Comparison of ENCODE assay signal across 10 mouse cellular contexts in genomic region chr17:29325831-29326230, GRCm38 (mm10). TPM values are rescaled to one million over a fixed set of nuclear protein-coding genes. Genes with fewer than 3 reads are reported as not detected.
A peak's percentile ranks its signal among the peaks of the same experiment; 100 is the strongest.
DNase-seq lines count a peak whose midpoint lies in the region; ATAC-seq and TF ChIP-seq lines count a peak whose summit lies in the region.
"Had no signal": no experiment of that assay in that cellular context is flagged by ENCODE, and none has a peak within 500 bp of the region (broad histone marks: within the 10 kb centered on the region; RNA-seq: fewer than 3 reads in every experiment).

No protein-coding gene starts in this region.

- TF ChIP-seq CTCF in intestine, postnatal 0 days (IDR thresholded peaks at IDR 0.05; ENCODE audit: low read depth): no peak

- no peak overlapping the region for H3K27ac ChIP-seq in intestine, embryonic 15.5 days
- H3K27ac ChIP-seq in intestine, postnatal 0 days (ENCODE audit: low read depth, low read length): no peak overlapping the region
- H3K27ac ChIP-seq in embryonic facial prominence, embryonic 14.5 days (replicated peaks; ENCODE audit: low read depth, low read length): no peak overlapping the region
- no peak overlapping the region; the same call in 1 of the 2 replicates for H3K27ac ChIP-seq in hindbrain, embryonic 16.5 days (ENCODE audit: low read depth, low read length)
- peak overlapping the region; percentile 75 for H3K27ac ChIP-seq in midbrain, embryonic 15.5 days

- peaks cover 15% of the 10 kb centered on the region; the same call in 1 of the 2 replicates for H3K4me1 ChIP-seq in intestine, embryonic 15.5 days (replicated peaks)
- H3K4me1 ChIP-seq in intestine, postnatal 0 days (replicated peaks; ENCODE audit: control insufficient read depth, insufficient read depth, low read length): no peaks in the 10 kb centered on the region
- peaks cover 18% of the 10 kb centered on the region for H3K4me1 ChIP-seq in embryonic facial prominence, embryonic 14.5 days (ENCODE audit: control insufficient read depth, insufficient read depth, low read length)
- peaks cover 19% of the 10 kb centered on the region for H3K4me1 ChIP-seq in hindbrain, embryonic 16.5 days (ENCODE audit: control insufficient read depth, insufficient read depth, low read depth, low read length)
- peaks cover 34% of the 10 kb centered on the region for H3K4me1 ChIP-seq in midbrain, embryonic 15.5 days

- no peak for ATAC-seq in intestine, embryonic 15.5 days
- ATAC-seq in intestine, postnatal 0 days: no peak
- ATAC-seq in embryonic facial prominence, embryonic 14.5 days (ENCODE audit: low read depth): no peak
- ATAC-seq in hindbrain, embryonic 16.5 days: no peak
- no peak for ATAC-seq in midbrain, embryonic 15.5 days (replicated peaks)

- H3K9ac ChIP-seq in intestine, embryonic 15.5 days: 0 out of 2 replicates have a peak overlapping the region, but pooled peaks have one; percentile 2
- no peak overlapping the region for H3K9ac ChIP-seq in intestine, postnatal 0 days (ENCODE audit: low read depth, low read length)
- H3K9ac ChIP-seq in embryonic facial prominence, embryonic 14.5 days (ENCODE audit: low read depth, low read length): peak overlapping the region; percentile 48
- H3K9ac ChIP-seq in hindbrain, embryonic 16.5 days (ENCODE audit: low read depth, low read length): peak overlapping the region; percentile 57
- no peak overlapping the region for H3K9ac ChIP-seq in midbrain, embryonic 15.5 days

- H3K4me2 ChIP-seq in intestine, embryonic 15.5 days (replicated peaks): peak overlapping the region; percentile 53; the same call in 1 of the 2 replicates
- H3K4me2 ChIP-seq in intestine, postnatal 0 days (replicated peaks; ENCODE audit: low read depth): no peak overlapping the region
- H3K4me2 ChIP-seq in embryonic facial prominence, embryonic 14.5 days (ENCODE audit: low read depth, low read length): no peak overlapping the region
- H3K4me2 ChIP-seq in hindbrain, embryonic 16.5 days (ENCODE audit: low read length): peak overlapping the region; percentile 56; the same call in 1 of the 2 replicates
- peak overlapping the region; percentile 51 for H3K4me2 ChIP-seq in midbrain, embryonic 15.5 days

- 76% methylated on average over 13 of the region's 13 CpGs for WGBS in intestine, embryonic 15.5 days
- 81% methylated on average over 13 of the region's 13 CpGs for WGBS in intestine, postnatal 0 days
- 54% methylated on average over 13 of the region's 13 CpGs for WGBS in embryonic facial prominence, embryonic 14.5 days
- WGBS in hindbrain, embryonic 16.5 days: 41% methylated on average over 13 of the region's 13 CpGs
- WGBS in midbrain, embryonic 15.5 days: 42% methylated on average over 13 of the region's 13 CpGs

- peaks cover 21% of the 10 kb centered on the region for H3K27me3 ChIP-seq in intestine, embryonic 15.5 days (replicated peaks)
- H3K27me3 ChIP-seq in intestine, postnatal 0 days (replicated peaks; ENCODE audit: control insufficient read depth, insufficient read depth, low read length): no peaks in the 10 kb centered on the region; the same call in 1 of the 2 replicates
- peaks cover 37% of the 10 kb centered on the region for H3K27me3 ChIP-seq in embryonic facial prominence, embryonic 14.5 days (replicated peaks; ENCODE audit: control insufficient read depth, insufficient read depth, low read length)
- H3K27me3 ChIP-seq in hindbrain, embryonic 16.5 days (replicated peaks; ENCODE audit: control insufficient read depth, insufficient read depth, low read length): peaks cover 13% of the 10 kb centered on the region
- peaks cover 16% of the 10 kb centered on the region; the same call in 1 of the 2 replicates for H3K27me3 ChIP-seq in midbrain, embryonic 15.5 days (replicated peaks)

- H3K4me3 ChIP-seq in intestine, embryonic 15.5 days (replicated peaks): no peak overlapping the region
- H3K4me3 ChIP-seq in intestine, postnatal 0 days (ENCODE audit: low read depth, low read length): no peak overlapping the region
- H3K4me3 ChIP-seq in embryonic facial prominence, embryonic 14.5 days (ENCODE audit: low read depth, low read length): no peak overlapping the region
- H3K4me3 ChIP-seq in hindbrain, embryonic 16.5 days (ENCODE audit: low read length): no peak overlapping the region
- H3K4me3 ChIP-seq in midbrain, embryonic 15.5 days: no peak overlapping the region

- DNase-seq in embryonic facial prominence, embryonic 14.5 days (ENCODE audit: low spot score): no peak
- no peak for DNase-seq in ovary, postnatal 14 days (ENCODE audit: low spot score)
- no peak for DNase-seq in right cerebral cortex, postnatal 36 days (ENCODE audit: low spot score in 2 of 2)
- no peak for DNase-seq in layer of hippocampus, adult 9-11 months
- DNase-seq: adrenal gland, adult 2 months; thymus, postnatal 25 days had no signal

- H3K9me3 ChIP-seq in intestine, embryonic 15.5 days: no peaks in the 10 kb centered on the region
- H3K9me3 ChIP-seq in intestine, postnatal 0 days (ENCODE audit: control insufficient read depth): no peaks in the 10 kb centered on the region
- H3K9me3 ChIP-seq in embryonic facial prominence, embryonic 14.5 days (ENCODE audit: control insufficient read depth, low read length): no peaks in the 10 kb centered on the region
- H3K9me3 ChIP-seq in hindbrain, embryonic 16.5 days (ENCODE audit: control insufficient read depth, low read length): no peaks in the 10 kb centered on the region
- H3K9me3 ChIP-seq in midbrain, embryonic 15.5 days: no peaks in the 10 kb centered on the region

- H3K36me3 ChIP-seq in intestine, embryonic 15.5 days: no peaks in the 10 kb centered on the region
- H3K36me3 ChIP-seq in intestine, postnatal 0 days (ENCODE audit: control insufficient read depth, insufficient read depth): no peaks in the 10 kb centered on the region
- H3K36me3 ChIP-seq in embryonic facial prominence, embryonic 14.5 days (ENCODE audit: control insufficient read depth, insufficient read depth, low read length): 0 out of 2 replicates have a peak, but pooled peaks cover 3% of the 10 kb centered on the region
- H3K36me3 ChIP-seq in hindbrain, embryonic 16.5 days (ENCODE audit: control insufficient read depth, insufficient read depth, low read length): 0 out of 2 replicates have a peak, but pooled peaks cover 4% of the 10 kb centered on the region
- no peaks in the 10 kb centered on the region for H3K36me3 ChIP-seq in midbrain, embryonic 15.5 days (replicated peaks)

RNA-seq across cellular contexts. Expression of gene Pi16, which starts 8.4 kb away (rescaled TPM):
- polyA plus RNA-seq in intestine, embryonic 15.5 days (2015; fragmentation: Nextera tagmentation; extraction: Ambion mirVana): 0.72 and 0.98 TPM in 2 replicates
- 0.73 and 0.76 TPM in 2 replicates for polyA plus RNA-seq in intestine, postnatal 0 days (2015; fragmentation: Nextera tagmentation; extraction: Ambion mirVana)
- polyA plus RNA-seq in embryonic facial prominence, embryonic 14.5 days (2014; fragmentation: Nextera tagmentation; extraction: Ambion mirVana): 1.8 and 3.0 TPM in 2 replicates
- 2.0 and 2.4 TPM in 2 replicates for polyA plus RNA-seq in hindbrain, embryonic 16.5 days (2015; fragmentation: Nextera tagmentation; extraction: Ambion mirVana)
- 3.6 and 4.0 TPM in 2 replicates for polyA plus RNA-seq in midbrain, embryonic 15.5 days (2015; fragmentation: Nextera tagmentation; extraction: Ambion mirVana)

RNA-seq across cellular contexts. Expression of gene Mtch1, which starts 21.9 kb away (rescaled TPM):
- 235 and 275 TPM in 2 replicates for polyA plus RNA-seq in intestine, embryonic 15.5 days (2015; fragmentation: Nextera tagmentation; extraction: Ambion mirVana)
- polyA plus RNA-seq in intestine, postnatal 0 days (2015; fragmentation: Nextera tagmentation; extraction: Ambion mirVana): 139 and 143 TPM in 2 replicates
- polyA plus RNA-seq in embryonic facial prominence, embryonic 14.5 days (2014; fragmentation: Nextera tagmentation; extraction: Ambion mirVana): 396 and 441 TPM in 2 replicates
- polyA plus RNA-seq in hindbrain, embryonic 16.5 days (2015; fragmentation: Nextera tagmentation; extraction: Ambion mirVana): 328 and 463 TPM in 2 replicates
- polyA plus RNA-seq in midbrain, embryonic 15.5 days (2015; fragmentation: Nextera tagmentation; extraction: Ambion mirVana): 519 and 548 TPM in 2 replicates

RNA-seq across cellular contexts. Expression of gene Fgd2, which starts 34.9 kb away (rescaled TPM):
- 10.5 and 12.3 TPM in 2 replicates for polyA plus RNA-seq in intestine, embryonic 15.5 days (2015; fragmentation: Nextera tagmentation; extraction: Ambion mirVana)
- polyA plus RNA-seq in intestine, postnatal 0 days (2015; fragmentation: Nextera tagmentation; extraction: Ambion mirVana): 4.9 and 6.0 TPM in 2 replicates
- 10.5 and 12.7 TPM in 2 replicates for polyA plus RNA-seq in embryonic facial prominence, embryonic 14.5 days (2014; fragmentation: Nextera tagmentation; extraction: Ambion mirVana)
- polyA plus RNA-seq in hindbrain, embryonic 16.5 days (2015; fragmentation: Nextera tagmentation; extraction: Ambion mirVana): 6.5 and 9.1 TPM in 2 replicates
- polyA plus RNA-seq in midbrain, embryonic 15.5 days (2015; fragmentation: Nextera tagmentation; extraction: Ambion mirVana): 7.0 and 7.5 TPM in 2 replicates

RNA-seq across cellular contexts. Expression of gene BC004004, which starts 57.2 kb away (rescaled TPM):
- polyA plus RNA-seq in intestine, embryonic 15.5 days (2015; fragmentation: Nextera tagmentation; extraction: Ambion mirVana): 78.3 and 83.5 TPM in 2 replicates
- polyA plus RNA-seq in intestine, postnatal 0 days (2015; fragmentation: Nextera tagmentation; extraction: Ambion mirVana): 111 and 116 TPM in 2 replicates
- polyA plus RNA-seq in embryonic facial prominence, embryonic 14.5 days (2014; fragmentation: Nextera tagmentation; extraction: Ambion mirVana): 82.1 and 85.6 TPM in 2 replicates
- polyA plus RNA-seq in hindbrain, embryonic 16.5 days (2015; fragmentation: Nextera tagmentation; extraction: Ambion mirVana): 118 and 123 TPM in 2 replicates
- 112 and 114 TPM in 2 replicates for polyA plus RNA-seq in midbrain, embryonic 15.5 days (2015; fragmentation: Nextera tagmentation; extraction: Ambion mirVana)

Comparison
In these comparisons a context has a peak if more than half of its experiments do, and no peak if none do; other contexts are left out.
1. H3K4me2 ChIP-seq: peak in intestine, embryonic 15.5 days (single experiment), hindbrain, embryonic 16.5 days (single experiment) and midbrain, embryonic 15.5 days (single experiment); none in intestine, postnatal 0 days (single experiment) and embryonic facial prominence, embryonic 14.5 days (single experiment).
2. H3K9ac ChIP-seq: peak in intestine, embryonic 15.5 days (single experiment), embryonic facial prominence, embryonic 14.5 days (single experiment) and hindbrain, embryonic 16.5 days (single experiment); none in intestine, postnatal 0 days (single experiment) and midbrain, embryonic 15.5 days (single experiment).